Mouse (Mus musculus) activated CD4-positive, CD25-positive, alpha-beta regulatory T cell, adult 9 weeks (primary cell): ENCODE data around the gene Plb1. TPM values are rescaled to one million over a fixed set of nuclear protein-coding genes. Genes with fewer than 3 reads are reported as not detected.

Experiments used
- polyA plus RNA-seq: library from polyadenylated mRNA; unstranded; fragments of 100-300 nt; shearing (Covaris generic); gene quantifications from one replicate; pipeline ENCODE4 v1.2.1, GENCODE M21; 2017

The Plb1 gene
- polyA plus RNA-seq = not detected

GRCm38 (mm10) chr5:32232474-32232873, at the start of gene Plb1:
TSS of gene Plb1 (plus strand) at chr5:32232708.

Other genes starting within 250 kb of the Plb1 start
- 1.4 TPM for gene Fosl2, start 96.9 kb upstream of the Plb1 start, polyA plus RNA-seq
- gene Ppp1cb, start 226.1 kb downstream of the Plb1 start, polyA plus RNA-seq = 112 TPM